Mouse (Mus musculus) liver, postnatal 0 days (tissue): Measurements from ENCODE around the gene Ergic2.

Source experiments
- CTCF ChIP-seq: sonication (generic); IDR thresholded peaks from 2 replicates; pipeline ENCODE4 v1.5.1; 2016; ENCODE audit warnings: antibody characterized with exemption, low read depth
- EP300 ChIP-seq: IDR thresholded peaks from 2 replicates; pipeline ENCODE4 v1.6.1; 2016; ENCODE audit warnings: antibody characterized with exemption, low read depth, mild to moderate bottlenecking

GRCm38 (mm10) chr6:148211391-148211876, 740 bp downstream of the Ergic2 start:
- TF ChIP-seq CTCF (no peak), EP300 (no peak)
